Mouse (Mus musculus): ENCODE data around the gene Sepsecs.

The Sepsecs gene

DNA sequence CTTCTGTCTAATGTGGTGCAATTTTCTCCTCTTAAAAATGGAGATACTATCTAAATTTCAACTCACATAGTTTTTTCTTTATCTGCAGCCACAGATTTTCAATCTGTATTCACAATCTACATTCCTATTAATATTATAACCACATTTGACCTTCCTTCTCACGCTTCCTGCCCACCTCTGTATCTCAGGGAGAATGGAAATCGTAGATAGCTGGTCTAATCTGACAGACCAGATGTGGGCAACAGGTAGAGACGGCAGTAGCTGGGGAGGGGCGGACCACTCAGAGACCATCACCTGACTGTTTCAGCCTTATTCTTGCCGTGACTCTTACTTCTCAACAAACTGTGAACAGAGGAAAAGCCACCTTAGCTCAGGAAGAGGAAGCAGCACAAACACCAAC, 12.2 kb downstream of the Sepsecs start:
- no peak for TF ChIP-seq GATA4 (IDR thresholded peaks at IDR 0.05; ENCODE audit: insufficient replicate concordance, low read length)

DNA sequence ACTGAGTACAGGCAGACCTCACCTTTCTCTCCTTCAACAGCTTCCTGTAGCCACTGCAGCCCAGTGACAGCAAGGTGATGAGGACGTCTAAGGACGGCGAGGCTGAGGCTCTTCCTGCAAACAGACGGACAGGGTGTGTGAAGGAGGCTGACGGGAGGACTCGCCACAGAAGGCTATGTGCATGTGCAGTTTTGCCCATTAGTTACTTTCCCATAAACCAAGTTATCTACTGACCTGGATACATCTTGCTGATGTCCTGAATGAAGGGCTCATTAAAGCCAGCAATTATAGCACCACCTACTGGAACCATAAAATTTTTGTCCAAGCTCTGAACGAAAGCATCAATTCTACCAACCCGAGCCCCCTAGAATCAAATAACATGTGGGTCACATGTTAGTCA, 13.5 kb downstream of the Sepsecs start:
- TF ChIP-seq GATA4 (IDR thresholded peaks at IDR 0.05; ENCODE audit: insufficient replicate concordance, low read length): no peak

DNA sequence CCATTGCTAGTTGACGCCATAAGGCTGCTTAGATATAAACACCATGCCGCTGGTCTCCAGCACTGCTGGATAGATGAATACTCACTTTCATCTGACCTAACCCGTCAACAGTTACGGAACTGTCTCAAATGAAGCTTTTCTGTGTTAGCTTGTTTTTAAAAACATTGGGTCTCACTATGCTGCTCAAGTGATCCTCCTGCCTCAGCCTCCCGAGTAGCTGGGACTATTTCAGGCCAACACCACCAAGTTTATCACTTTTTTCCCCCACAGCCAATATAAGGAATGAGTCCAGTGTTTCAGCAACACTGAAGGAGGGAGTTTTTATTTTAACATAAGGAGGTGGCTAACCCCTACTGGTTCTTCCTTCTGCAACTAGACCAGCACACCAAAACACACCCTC, 14.5 kb downstream of the Sepsecs start:
- TF ChIP-seq GATA4 (IDR thresholded peaks at IDR 0.05; ENCODE audit: insufficient replicate concordance, low read length): no peak

DNA sequence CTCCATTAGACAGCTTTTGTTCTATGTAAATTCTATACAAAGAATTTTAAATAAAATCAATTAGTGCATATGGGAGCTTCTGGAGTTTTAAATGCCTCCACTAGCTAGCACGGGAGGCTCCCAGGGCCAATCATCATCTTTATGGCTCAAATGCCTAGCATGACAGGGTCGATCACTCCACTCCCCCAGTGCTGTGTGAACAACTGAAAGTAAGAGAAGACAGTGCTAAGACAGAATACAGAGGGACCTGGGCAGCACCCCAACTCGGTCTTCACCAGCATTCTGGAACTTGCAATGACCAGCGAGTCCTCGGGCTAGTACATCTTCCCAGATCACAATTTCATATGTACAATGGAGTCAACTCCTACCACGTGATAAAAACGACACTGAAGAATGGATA, 16.9 kb downstream of the Sepsecs start:
- TF ChIP-seq GATA4 (IDR thresholded peaks at IDR 0.05; ENCODE audit: insufficient replicate concordance, low read length): no peak

DNA sequence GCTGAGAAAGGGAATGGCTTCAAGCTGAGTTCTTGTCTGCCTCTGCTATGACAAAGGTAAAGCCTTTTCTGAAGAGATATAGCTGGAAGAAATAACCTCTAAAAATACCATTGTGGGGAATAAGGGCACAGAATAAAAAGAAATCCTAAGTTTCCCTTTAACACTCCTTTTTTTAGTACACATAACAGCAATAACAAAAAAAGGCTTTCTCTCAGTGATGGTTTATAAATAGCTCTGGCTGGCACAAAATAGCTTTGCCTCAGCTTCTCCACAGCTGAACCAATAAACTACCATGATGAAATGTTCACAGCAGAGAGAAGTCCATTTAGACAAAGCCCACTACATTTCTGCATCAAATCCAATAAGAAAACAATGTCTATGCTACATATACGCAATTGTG, 17.4 kb downstream of the Sepsecs start:
- TF ChIP-seq GATA4 (IDR thresholded peaks at IDR 0.05; ENCODE audit: insufficient replicate concordance, low read length): no peak

DNA sequence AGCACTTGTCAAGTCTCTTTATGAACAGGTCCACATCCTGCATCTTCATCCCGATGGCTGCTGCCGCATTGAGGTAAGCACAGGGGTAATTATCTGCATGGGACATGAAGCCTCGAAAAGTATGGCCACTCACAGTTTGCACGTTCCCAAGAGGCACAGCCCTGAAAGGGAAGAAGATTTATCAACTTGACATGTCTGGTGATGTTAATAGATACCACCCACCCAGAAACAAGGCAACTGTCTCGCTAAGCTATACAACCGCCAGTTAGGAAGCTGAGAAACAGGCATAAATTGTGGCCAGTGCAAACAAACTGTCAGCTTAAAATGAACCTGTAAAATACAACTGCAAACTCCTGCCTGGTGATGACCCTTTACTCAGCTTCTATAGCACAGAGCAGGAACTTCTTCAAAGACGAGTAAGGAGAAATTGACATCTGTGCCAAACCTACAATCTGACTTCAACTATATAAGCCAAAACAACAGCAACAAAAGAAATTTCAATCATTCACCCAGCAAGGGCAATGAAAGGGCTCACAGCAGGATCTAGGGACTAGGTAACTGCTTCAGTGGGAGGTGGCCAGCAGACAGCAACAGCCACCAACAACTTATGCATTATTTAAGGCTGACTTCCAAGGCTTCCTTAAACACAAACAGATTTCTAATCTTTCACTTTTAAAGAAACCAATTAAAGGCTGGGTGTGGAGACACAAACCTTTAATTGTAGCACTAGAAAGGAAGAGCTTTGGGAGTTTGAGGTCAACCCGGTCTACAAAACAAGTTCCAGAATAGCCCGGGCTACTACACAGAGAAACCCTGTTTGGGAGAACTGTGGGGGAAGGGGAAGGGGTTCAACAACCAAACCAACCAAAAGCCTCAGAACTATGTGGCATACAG, 25.3 kb downstream of the Sepsecs start:
- TF ChIP-seq GATA4 (IDR thresholded peaks at IDR 0.05; ENCODE audit: insufficient replicate concordance, low read length): no peak

DNA sequence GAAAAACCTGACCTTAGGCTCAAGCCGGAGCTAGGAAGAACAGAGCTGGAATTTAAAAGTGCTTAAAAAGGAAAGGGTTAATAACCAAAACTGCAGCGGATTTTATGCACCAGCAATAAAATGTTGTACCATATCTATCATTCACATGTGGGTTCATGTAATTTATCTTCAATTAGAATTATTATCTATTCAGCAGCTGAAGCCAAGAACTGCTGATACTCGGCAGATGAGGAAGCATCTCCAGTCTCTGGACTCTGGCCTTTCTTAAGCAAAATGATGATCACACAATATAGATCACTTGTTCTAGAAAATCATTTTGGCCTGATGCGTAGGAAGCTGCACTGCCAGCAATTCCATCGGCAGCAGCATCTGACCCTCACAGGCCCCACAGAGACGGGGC, 27.8 kb downstream of the Sepsecs start:
- TF ChIP-seq GATA4 (IDR thresholded peaks at IDR 0.05; ENCODE audit: insufficient replicate concordance, low read length): no peak

DNA sequence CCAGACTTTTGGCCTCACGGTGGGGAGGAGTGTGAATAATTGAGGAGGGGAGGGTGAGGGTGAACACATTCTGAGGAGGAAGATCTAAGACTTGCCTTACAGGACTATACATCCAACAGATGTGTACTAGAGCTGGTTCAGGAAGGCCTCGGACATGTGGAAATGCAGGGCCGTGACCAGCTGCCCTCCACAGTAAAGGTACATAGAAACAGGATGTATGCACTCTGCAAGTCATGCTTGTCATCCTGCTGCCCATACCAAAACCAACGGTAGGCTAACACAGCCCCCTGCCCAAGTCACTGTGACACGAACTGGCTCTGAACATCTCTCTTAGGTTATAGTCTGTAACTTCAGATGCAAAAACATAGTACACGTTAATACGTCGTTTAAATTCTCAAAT, 30.6 kb downstream of the Sepsecs start:
- TF ChIP-seq GATA4 (IDR thresholded peaks at IDR 0.05; ENCODE audit: insufficient replicate concordance, low read length): no peak

DNA sequence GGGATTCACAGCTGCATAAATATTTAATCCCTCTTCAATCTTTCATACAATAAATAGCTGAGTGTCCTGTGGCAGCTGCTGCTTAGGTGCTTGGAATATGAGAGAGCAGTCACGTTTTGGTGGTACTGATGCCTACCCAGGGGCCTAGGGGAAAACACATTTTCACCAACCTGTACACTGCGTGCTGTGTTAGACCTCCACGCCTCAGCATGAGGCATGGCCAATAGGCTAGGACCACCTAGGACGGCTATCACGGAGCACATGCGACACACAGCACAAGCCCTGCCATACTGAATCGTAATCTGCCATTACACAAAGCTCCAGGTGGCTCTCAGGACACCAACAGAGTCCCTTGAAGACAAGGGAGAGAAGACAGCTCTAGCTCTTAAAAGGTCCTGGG, 31.5 kb downstream of the Sepsecs start:
- TF ChIP-seq GATA4 (IDR thresholded peaks at IDR 0.05; ENCODE audit: insufficient replicate concordance, low read length): no peak

DNA sequence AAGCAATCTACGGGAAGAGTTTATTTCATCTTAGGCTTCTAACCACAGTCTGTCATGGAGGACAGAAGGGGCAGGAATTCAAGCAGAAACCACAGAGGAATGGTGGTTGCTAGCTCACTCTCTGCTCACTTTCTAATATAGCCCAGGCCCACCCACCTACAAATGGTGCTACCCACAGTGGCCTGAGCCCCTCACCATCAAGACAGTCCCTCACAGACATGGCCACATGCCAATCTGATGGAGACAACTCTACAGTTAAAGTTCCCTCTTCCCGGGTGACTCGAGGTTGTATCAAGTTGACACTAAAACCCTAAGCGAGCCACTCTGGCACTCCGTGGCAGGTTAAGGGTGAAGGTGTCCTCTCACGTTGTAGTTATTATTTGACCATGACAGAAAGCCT, 32.6 kb downstream of the Sepsecs start:
- TF ChIP-seq GATA4 (IDR thresholded peaks at IDR 0.05; ENCODE audit: insufficient replicate concordance, low read length): no peak

DNA sequence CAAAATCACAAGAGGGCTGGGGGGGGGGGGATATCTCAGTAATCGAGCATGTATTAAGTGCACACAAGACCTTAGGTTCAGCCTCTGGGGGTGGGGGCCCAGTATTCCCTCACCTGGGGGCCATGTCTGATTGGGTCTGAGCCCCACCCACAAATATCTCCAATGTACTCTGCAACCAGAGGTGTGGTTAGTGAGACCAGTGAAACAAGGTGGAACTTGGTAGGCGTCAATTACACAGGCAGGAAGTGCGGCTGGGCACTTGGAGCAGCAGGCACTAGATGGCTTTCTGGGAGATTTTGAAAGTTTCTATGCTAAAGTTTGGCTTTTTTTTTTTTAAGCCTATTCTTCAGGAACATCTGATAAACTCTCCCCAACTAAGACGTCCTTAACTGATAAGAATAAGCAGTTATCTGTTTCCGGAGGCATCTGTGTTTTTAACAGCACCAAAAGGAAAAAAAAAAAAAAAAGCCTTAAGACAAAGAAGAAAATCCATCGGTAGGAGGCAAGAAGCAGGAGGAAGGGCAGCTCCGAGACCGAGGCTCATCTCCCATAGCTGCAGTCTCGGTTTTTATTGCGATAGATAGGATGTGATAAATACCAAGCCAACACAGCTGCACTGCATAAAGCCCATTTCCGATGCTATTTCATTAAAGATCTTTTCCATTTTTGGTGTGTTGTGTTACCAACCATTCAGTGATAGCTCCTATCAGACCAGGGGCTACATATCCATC, 33.3 kb downstream of the Sepsecs start:
- no peak for TF ChIP-seq GATA4 (IDR thresholded peaks at IDR 0.05; ENCODE audit: insufficient replicate concordance, low read length)

DNA sequence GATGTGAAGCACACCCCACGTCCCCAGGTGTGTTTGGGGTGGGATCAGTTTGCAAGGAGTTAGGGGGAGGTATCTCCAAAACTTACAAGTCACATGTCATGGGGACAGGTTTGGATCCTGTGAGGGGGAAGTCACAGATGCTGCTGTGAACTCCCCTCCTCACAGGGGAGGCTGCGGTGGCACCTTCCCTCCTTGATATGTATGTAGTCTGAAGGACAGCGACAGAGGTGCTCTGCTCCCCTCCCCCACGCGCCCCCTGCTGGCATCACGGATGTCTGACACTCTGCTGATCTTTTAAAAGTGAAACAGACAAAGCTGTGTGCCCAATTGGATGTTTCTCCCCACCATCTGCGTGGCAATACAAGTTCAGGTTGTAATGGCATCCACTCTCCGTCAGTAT, 35.5 kb downstream of the Sepsecs start:
- TF ChIP-seq GATA4 (IDR thresholded peaks at IDR 0.05; ENCODE audit: insufficient replicate concordance, low read length): no peak

DNA sequence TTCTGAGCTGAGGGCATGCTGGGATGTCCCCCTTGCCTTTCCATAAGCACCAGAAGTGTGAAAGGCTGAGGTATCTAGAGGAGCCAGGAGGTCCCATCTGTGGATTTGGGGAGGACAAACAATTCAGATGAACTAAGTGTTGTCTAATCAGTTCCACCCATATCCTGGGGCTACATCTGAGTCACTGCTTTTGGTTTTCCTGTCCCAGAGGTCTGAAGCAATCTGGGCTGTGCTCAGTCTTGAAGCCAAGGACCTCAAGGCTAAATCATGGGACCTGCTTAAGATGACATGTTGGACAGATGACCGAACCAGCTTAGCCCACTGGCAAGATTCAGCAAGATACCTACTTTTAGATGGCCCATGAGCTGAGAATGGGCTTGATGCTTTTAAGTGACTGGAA, 39.0 kb downstream of the Sepsecs start:
- TF ChIP-seq GATA4 (IDR thresholded peaks at IDR 0.05; ENCODE audit: insufficient replicate concordance, low read length): no peak

DNA sequence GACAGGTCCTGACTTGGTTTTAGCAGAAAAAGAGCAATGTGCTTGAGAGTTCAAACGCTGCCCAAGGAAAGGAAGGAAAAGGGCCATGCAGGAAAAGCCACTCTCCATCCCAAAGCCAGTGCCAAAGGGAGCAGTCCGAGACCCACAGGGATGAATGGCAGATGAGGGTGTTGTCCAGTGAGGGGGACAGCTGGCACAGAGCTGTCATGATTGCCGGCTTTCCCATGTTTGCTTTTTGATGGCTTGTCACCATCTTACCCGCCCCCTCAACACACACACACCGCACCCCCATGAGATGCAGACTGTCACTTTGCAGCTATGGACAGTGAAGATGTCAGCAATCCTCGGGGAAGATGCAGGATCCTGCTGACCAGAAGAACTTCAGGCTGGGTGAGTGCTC, 40.3 kb downstream of the Sepsecs start:
- TF ChIP-seq GATA4 (IDR thresholded peaks at IDR 0.05; ENCODE audit: insufficient replicate concordance, low read length): no peak

DNA sequence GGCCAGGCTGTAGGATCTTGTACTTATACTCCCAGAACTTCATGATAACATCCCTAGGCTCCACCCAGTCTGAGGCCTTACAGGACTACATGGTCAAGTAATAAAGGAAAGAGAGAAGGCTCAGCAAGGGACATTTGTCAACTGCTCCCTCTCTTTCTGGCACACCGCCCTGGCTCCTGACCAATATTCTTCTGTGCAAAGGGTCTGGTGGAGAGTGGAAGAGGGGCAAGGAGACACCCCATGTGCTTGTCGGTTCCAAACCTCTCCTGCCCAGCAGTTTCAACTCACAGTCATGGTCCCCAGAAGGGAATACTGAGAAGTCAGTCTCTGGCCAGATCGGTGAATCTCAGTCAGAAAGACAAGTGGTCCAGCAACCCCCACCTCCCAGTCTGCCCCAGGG, 40.7 kb downstream of the Sepsecs start:
- no peak for TF ChIP-seq GATA4 (IDR thresholded peaks at IDR 0.05; ENCODE audit: insufficient replicate concordance, low read length)

DNA sequence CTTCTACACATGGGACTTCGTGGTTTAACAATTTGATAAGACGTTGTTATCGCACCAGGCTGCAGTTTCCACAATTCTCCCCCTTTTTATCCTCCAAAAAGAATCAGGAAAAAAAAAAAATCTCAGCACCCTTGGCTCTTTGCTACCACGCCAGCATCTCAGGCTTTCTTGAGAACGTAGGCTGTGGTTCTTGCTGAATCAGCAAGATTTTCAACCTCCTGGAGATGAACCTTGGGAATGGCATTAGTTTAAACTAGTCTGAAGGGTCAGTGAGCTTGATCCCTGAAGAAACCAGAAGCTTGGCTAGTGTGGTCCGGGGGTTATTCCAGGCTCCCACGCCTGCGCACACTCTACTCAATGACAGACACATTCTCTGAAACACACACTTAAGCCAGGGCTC, 41.8 kb downstream of the Sepsecs start:
- no peak for TF ChIP-seq GATA4 (IDR thresholded peaks at IDR 0.05; ENCODE audit: insufficient replicate concordance, low read length)

Data from liver, adult (tissue).